Mouse (Mus musculus): ENCODE measurements at regions not wholly inside any gene's neighbourhood (a gene's known extent, or its start where the extent isn't known, plus 50 kb on each side); places are given as distances from the start of the nearest gene placed in this dataset.

DNA sequence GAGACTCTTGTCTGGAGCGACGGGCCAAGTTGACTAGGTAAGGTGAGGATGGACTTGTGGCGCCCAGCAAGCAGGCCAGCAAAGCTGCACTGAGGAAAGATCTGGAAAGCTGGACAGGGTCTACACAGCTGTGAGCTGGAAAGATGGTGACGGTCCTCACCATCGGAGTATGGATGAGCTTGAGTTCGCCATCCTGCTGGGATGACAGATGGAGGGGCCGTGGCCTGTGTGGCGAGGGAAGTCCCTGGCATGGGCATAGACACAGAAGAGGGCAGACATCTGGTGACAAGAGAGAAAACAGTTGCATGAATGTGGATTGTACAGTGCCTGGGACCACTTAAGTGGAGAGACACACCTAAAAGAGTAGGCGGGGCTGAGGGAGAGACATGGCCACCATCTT, 57.6 kb downstream of the Tmem270 start:
- TF ChIP-seq CTCF (conservative IDR thresholded peaks at IDR 0.05; ENCODE audit: insufficient read depth, insufficient read length, low read depth, low read length) (no peak), POLR2A (IDR thresholded peaks at IDR 0.05; ENCODE audit: low read depth, low read length) (no peak)
